Comparison of ENCODE assay signal across 8 mouse cellular contexts in genomic region chr6:35132806-35133205, GRCm38 (mm10). TPM values are rescaled to one million over a fixed set of nuclear protein-coding genes. Genes with fewer than 3 reads are reported as not detected.
A peak's percentile ranks its signal among the peaks of the same experiment; 100 is the strongest.
DNase-seq lines count a peak whose midpoint lies in the region; ATAC-seq and TF ChIP-seq lines count a peak whose summit lies in the region.

No protein-coding gene starts in this region.

- no peak for TF ChIP-seq POLR2A in limb, embryonic 14.5 days (IDR thresholded peaks at IDR 0.05; ENCODE audit: borderline replicate concordance, extremely low read depth, insufficient read depth, insufficient read length)

- no peaks in the 10 kb centered on the region for H3K27me3 ChIP-seq in forebrain, embryonic 13.5 days
- no peaks in the 10 kb centered on the region for H3K27me3 ChIP-seq in limb, embryonic 14.5 days (ENCODE audit: control insufficient read depth, insufficient read depth, low read length)
- H3K27me3 ChIP-seq in neural tube, embryonic 12.5 days (replicated peaks) = no peaks in the 10 kb centered on the region

- no peaks in the 10 kb centered on the region for H3K9me3 ChIP-seq in forebrain, embryonic 13.5 days (replicated peaks)
- no peaks in the 10 kb centered on the region for H3K9me3 ChIP-seq in limb, embryonic 14.5 days (ENCODE audit: control insufficient read depth, low read length)
- no peaks in the 10 kb centered on the region for H3K9me3 ChIP-seq in neural tube, embryonic 12.5 days

- H3K9ac ChIP-seq in forebrain, embryonic 13.5 days = peak overlapping the region; percentile 90
- H3K9ac ChIP-seq in limb, embryonic 14.5 days (ENCODE audit: low read depth, low read length, severe bottlenecking) = peak overlapping the region; percentile 82
- H3K9ac ChIP-seq in neural tube, embryonic 12.5 days = peak overlapping the region; percentile 78

- H3K36me3 ChIP-seq in forebrain, embryonic 13.5 days (ENCODE audit: poor library complexity, severe bottlenecking) = no peaks in the 10 kb centered on the region
- H3K36me3 ChIP-seq in limb, embryonic 14.5 days (ENCODE audit: control insufficient read depth, insufficient read depth, low read length) = no peaks in the 10 kb centered on the region
- no peaks in the 10 kb centered on the region for H3K36me3 ChIP-seq in neural tube, embryonic 12.5 days

- peak; percentile 14 for DNase-seq in gastrocnemius, postnatal 10 days
- DNase-seq in gastrocnemius, adult 8-10 months (ENCODE audit: low spot score in 2 of 2) = no peak
- peak; percentile 19 for DNase-seq in urinary bladder, postnatal 25 days (ENCODE audit: low spot score)
- no peak for DNase-seq in urinary bladder, postnatal 14 days (ENCODE audit: low spot score)
- DNase-seq in limb, embryonic 14.5 days (ENCODE audit: low spot score) = peak; percentile 2
- DNase-seq in left cerebral cortex, adult 11 months (ENCODE audit: low spot score) = no peak

- peak overlapping the region; percentile 92 for H3K27ac ChIP-seq in forebrain, embryonic 13.5 days
- peak overlapping the region; percentile 92; the same call in 1 of the 2 replicates for H3K27ac ChIP-seq in limb, embryonic 14.5 days (replicated peaks; ENCODE audit: low read depth, low read length)
- peak overlapping the region; percentile 69; the same call in 1 of the 2 replicates for H3K27ac ChIP-seq in neural tube, embryonic 12.5 days

- WGBS in forebrain, embryonic 13.5 days = under 1% methylated on average over 11 of the region's 11 CpGs
- WGBS in limb, embryonic 14.5 days = under 1% methylated on average over 11 of the region's 11 CpGs
- under 1% methylated on average over 11 of the region's 11 CpGs for WGBS in neural tube, embryonic 12.5 days

- peak; percentile 2; the same call in 1 of the 2 replicates for ATAC-seq in forebrain, embryonic 13.5 days
- ATAC-seq in limb, embryonic 14.5 days (ENCODE audit: low FRiP score, low read depth) = no peak
- ATAC-seq in neural tube, embryonic 12.5 days (ENCODE audit: low FRiP score, low read depth) = peak; percentile 19; the same call in 1 of the 2 replicates

- peak overlapping the region; percentile 90 for H3K4me3 ChIP-seq in forebrain, embryonic 13.5 days
- peak overlapping the region; percentile 75 for H3K4me3 ChIP-seq in limb, embryonic 14.5 days (replicated peaks; ENCODE audit: low read length)
- peak overlapping the region; percentile 64 for H3K4me3 ChIP-seq in neural tube, embryonic 12.5 days

- H3K4me1 ChIP-seq in forebrain, embryonic 13.5 days = peaks cover 28% of the 10 kb centered on the region
- H3K4me1 ChIP-seq in limb, embryonic 14.5 days (ENCODE audit: control insufficient read depth, insufficient read depth, low read length) = peaks cover 13% of the 10 kb centered on the region
- peaks cover 9% of the 10 kb centered on the region for H3K4me1 ChIP-seq in neural tube, embryonic 12.5 days

- peak overlapping the region; percentile 96 for H3K4me2 ChIP-seq in forebrain, embryonic 13.5 days
- peak overlapping the region; percentile 87 for H3K4me2 ChIP-seq in limb, embryonic 14.5 days (replicated peaks; ENCODE audit: low read depth, low read length, severe bottlenecking)
- H3K4me2 ChIP-seq in neural tube, embryonic 12.5 days (replicated peaks) = peak overlapping the region; percentile 81

RNA-seq across cellular contexts. Expression of gene Cnot4, which starts 0.7 kb away (rescaled TPM):
- 10 to 100 TPM; 18.4 to 25.2 TPM for total RNA-seq in gastrocnemius, postnatal 10 days (2021)
- 10 to 100 TPM; 25.7 to 29.1 (median 26.4) TPM for total RNA-seq in gastrocnemius, adult 8-10 months (2022)
- polyA plus RNA-seq in forebrain, embryonic 13.5 days (2015; fragmentation: Nextera tagmentation; extraction: Ambion mirVana) = 35.0 and 35.1 TPM in 2 replicates
- 22.6 and 25.1 TPM in 2 replicates for polyA plus RNA-seq in limb, embryonic 14.5 days (2012; rRNA removed)
- 29.0 and 34.2 TPM in 2 replicates for polyA plus RNA-seq in limb, embryonic 14.5 days (2014; fragmentation: Nextera tagmentation; extraction: Ambion mirVana)
- polyA plus RNA-seq in neural tube, embryonic 12.5 days (2016; fragmentation: Nextera tagmentation; extraction: Ambion mirVana) = 32.0 and 33.1 TPM in 2 replicates

RNA-seq across cellular contexts. Expression of gene Nup205, which starts 44.4 kb away (rescaled TPM):
- total RNA-seq in gastrocnemius, postnatal 10 days (2021) = 10 to 100 TPM; 14.6 to 20.6 TPM
- total RNA-seq in gastrocnemius, adult 8-10 months (2022) = 10 to 100 TPM in 2 of 4 experiments, 1 to 10 TPM in 2; 9.8 to 11.8 (median 10.1) TPM
- 34.0 and 37.9 TPM in 2 replicates for polyA plus RNA-seq in forebrain, embryonic 13.5 days (2015; fragmentation: Nextera tagmentation; extraction: Ambion mirVana)
- 48.4 and 51.1 TPM in 2 replicates for polyA plus RNA-seq in limb, embryonic 14.5 days (2012; rRNA removed)
- 38.7 and 40.8 TPM in 2 replicates for polyA plus RNA-seq in limb, embryonic 14.5 days (2014; fragmentation: Nextera tagmentation; extraction: Ambion mirVana)
- 32.6 and 37.0 TPM in 2 replicates for polyA plus RNA-seq in neural tube, embryonic 12.5 days (2016; fragmentation: Nextera tagmentation; extraction: Ambion mirVana)

Comparison
In these comparisons a context has a peak if more than half of its experiments do, and no peak if none do; other contexts are left out.
1. DNase-seq: peak in gastrocnemius, postnatal 10 days (single experiment), urinary bladder, postnatal 25 days (single experiment) and limb, embryonic 14.5 days (single experiment); none in gastrocnemius, adult 8-10 months (0 of 2), urinary bladder, postnatal 14 days (single experiment) and left cerebral cortex, adult 11 months (single experiment).
2. Peak in every context shown above with its lines, with median percentiles within 50 percentile points of each other: H3K27ac ChIP-seq, H3K4me2 ChIP-seq, H3K4me3 ChIP-seq and H3K9ac ChIP-seq.